Mouse (Mus musculus) C2C12 (cell line): ENCODE measurements around the gene Irx3. TPM values are rescaled to one million over a fixed set of nuclear protein-coding genes. Genes with fewer than 3 reads are reported as not detected.

Experiments used
- H3K27me3 ChIP-seq: one replicate; pipeline ENCODE4 v1.6.1; 2011; ENCODE audit not compliant: control insufficient read depth, insufficient read depth, insufficient read length
- H3K36me3 ChIP-seq: one replicate; pipeline ENCODE4 v1.6.1; 2011; ENCODE audit not compliant: control insufficient read depth, insufficient read depth
- H3K4me3 ChIP-seq: one replicate; pipeline ENCODE4 v1.5.1; 2011; ENCODE audit warnings: mild to moderate bottlenecking, control low read depth; ENCODE audit not compliant: poor library complexity, insufficient read depth, severe bottlenecking
- H3K79me2 ChIP-seq: one replicate; pipeline ENCODE4 v1.6.1; 2011; ENCODE audit not compliant: control insufficient read depth, insufficient read depth
- H3K79me3 ChIP-seq: one replicate; pipeline ENCODE4 v1.6.1; 2011; ENCODE audit warnings: low read depth, control low read depth
- H3ac ChIP-seq: one replicate; pipeline ENCODE3; 2011; ENCODE audit warnings: low read depth; ENCODE audit not compliant: control insufficient read depth, insufficient read length
- CEBPB ChIP-seq: IDR thresholded peaks from one replicate; pipeline ENCODE4 v1.6.1; 2011; ENCODE audit warnings: low read depth, mild to moderate bottlenecking, control low read depth, moderate library complexity
- CTCF ChIP-seq: IDR thresholded peaks from one replicate; pipeline ENCODE4 v1.5.1; 2011; ENCODE audit not compliant: control insufficient read depth, insufficient read depth, insufficient read length
- FOSL1 ChIP-seq: IDR thresholded peaks from one replicate; pipeline ENCODE4 v1.8.0; 2011; ENCODE audit warnings: mild to moderate bottlenecking, low read length; ENCODE audit not compliant: poor library complexity, insufficient read depth, severe bottlenecking
- MAX ChIP-seq: IDR thresholded peaks from one replicate; pipeline ENCODE4 v1.6.1; 2011; ENCODE audit warnings: mild to moderate bottlenecking, control low read depth
- MYOD1 ChIP-seq: IDR thresholded peaks from one replicate; pipeline ENCODE4 v1.6.1; 2011; ENCODE audit warnings: low read depth; ENCODE audit not compliant: control insufficient read depth, insufficient read length
- MYOG ChIP-seq: IDR thresholded peaks from one replicate; pipeline ENCODE4 v1.6.1; 2011; ENCODE audit not compliant: control insufficient read depth, insufficient read length; ENCODE audit errors: extremely low read depth
- USF1 ChIP-seq: IDR thresholded peaks from one replicate; pipeline ENCODE4 v1.6.1; 2011; ENCODE audit warnings: low read depth, mild to moderate bottlenecking, control low read depth, moderate library complexity
- polyA plus RNA-seq: library from polyadenylated mRNA; unstranded; fragments of >200 nt; fragmentation: generic; extraction: Trizol; gene quantifications from one replicate; pipeline ENCODE4 v1.2.1, GENCODE M21; 2012; ENCODE audit warnings: missing spikeins

Irx3 gene
- polyA plus RNA-seq, 1 experiment = 8.8 TPM

- TF ChIP-seq CEBPB = no peak
- no peak for TF ChIP-seq FOSL1
- TF ChIP-seq USF1 = no peak
- TF ChIP-seq MYOG = no peak
- no peak for TF ChIP-seq CTCF
- TF ChIP-seq MAX = no peak
- Histone ChIP-seq H3K27me3 (peaks cover 7% of the 10 kb centered on the region), H3K36me3 (no peaks in the 10 kb centered on the region), H3ac (no peak overlapping the region), H3K79me3 (no peaks in the 10 kb centered on the region), H3K4me3 (no peak overlapping the region), H3K79me2 (no peaks in the 10 kb centered on the region)
These were observed 34.8 kb upstream of the Irx3 start for GRCm38 (mm10) chr8:91836685-91837084.

GRCm38 (mm10) chr8:91827661-91828060 lies 25.8 kb upstream of the Irx3 start:
- Histone ChIP-seq H3K36me3 (no peaks in the 10 kb centered on the region), H3ac (no peak overlapping the region), H3K79me2 (no peaks in the 10 kb centered on the region), H3K4me3 (no peak overlapping the region), H3K79me3 (no peaks in the 10 kb centered on the region), H3K27me3 (peaks cover 4% of the 10 kb centered on the region)
- TF ChIP-seq CTCF = no peak
- TF ChIP-seq CEBPB = no peak
- no peak for TF ChIP-seq FOSL1
- no peak for TF ChIP-seq MAX
- no peak for TF ChIP-seq MYOG
- TF ChIP-seq MYOD1 = no peak
- no peak for TF ChIP-seq USF1

- Histone ChIP-seq H3K4me3 (no peak overlapping the region), H3K79me2 (no peaks in the 10 kb centered on the region), H3K36me3 (no peaks in the 10 kb centered on the region), H3K27me3 (peaks cover 4% of the 10 kb centered on the region), H3ac (no peak overlapping the region), H3K79me3 (no peaks in the 10 kb centered on the region)
- no peak for TF ChIP-seq USF1
- no peak for TF ChIP-seq FOSL1
- TF ChIP-seq CTCF = no peak
- TF ChIP-seq MAX = no peak
- TF ChIP-seq CEBPB = no peak
- TF ChIP-seq MYOD1 = no peak
- no peak for TF ChIP-seq MYOG
These were observed 25.3 kb upstream of the Irx3 start for GRCm38 (mm10) chr8:91827192-91827591.

- no peaks in the 10 kb centered on the region for H3K27me3 ChIP-seq
- no peaks in the 10 kb centered on the region for H3K79me3 ChIP-seq
- TF ChIP-seq MYOD1 (no peak), USF1 (no peak), FOSL1 (no peak), CTCF (no peak), CEBPB (no peak), MAX (no peak), MYOG (no peak)
- H3K4me3 ChIP-seq = no peak overlapping the region
- no peak overlapping the region for H3ac ChIP-seq
- H3K79me2 ChIP-seq = no peaks in the 10 kb centered on the region
- no peaks in the 10 kb centered on the region for H3K36me3 ChIP-seq
These were observed 21.5 kb upstream of the Irx3 start for GRCm38 (mm10) chr8:91823357-91823756.

GRCm38 (mm10) chr8:91822746-91823145 lies 20.9 kb upstream of the Irx3 start:
- no peak overlapping the region for H3K4me3 ChIP-seq
- H3K79me2 ChIP-seq = no peaks in the 10 kb centered on the region
- H3ac ChIP-seq = no peak overlapping the region
- no peaks in the 10 kb centered on the region for H3K27me3 ChIP-seq
- TF ChIP-seq MYOD1 (no peak), FOSL1 (no peak), CEBPB (no peak), MAX (no peak), CTCF (no peak), MYOG (no peak), USF1 (no peak)
- no peaks in the 10 kb centered on the region for H3K79me3 ChIP-seq
- H3K36me3 ChIP-seq = no peaks in the 10 kb centered on the region

- no peaks in the 10 kb centered on the region for H3K27me3 ChIP-seq
These were observed 20.1 kb upstream of the Irx3 start for GRCm38 (mm10) chr8:91821976-91822375.

More at GRCm38 (mm10) chr8:91821976-91822375, 20.1 kb upstream of the Irx3 start:
- H3K4me3 ChIP-seq = no peak overlapping the region
- no peaks in the 10 kb centered on the region for H3K79me2 ChIP-seq
- no peak overlapping the region for H3ac ChIP-seq
- H3K36me3 ChIP-seq = no peaks in the 10 kb centered on the region
- no peak for TF ChIP-seq USF1
- TF ChIP-seq MYOG = no peak
- TF ChIP-seq CTCF = no peak
- TF ChIP-seq CEBPB = no peak
- no peak for TF ChIP-seq MYOD1
- TF ChIP-seq FOSL1 = no peak
- H3K79me3 ChIP-seq = no peaks in the 10 kb centered on the region
